Mouse (Mus musculus): ENCODE data around the gene Cadm2.

DNA sequence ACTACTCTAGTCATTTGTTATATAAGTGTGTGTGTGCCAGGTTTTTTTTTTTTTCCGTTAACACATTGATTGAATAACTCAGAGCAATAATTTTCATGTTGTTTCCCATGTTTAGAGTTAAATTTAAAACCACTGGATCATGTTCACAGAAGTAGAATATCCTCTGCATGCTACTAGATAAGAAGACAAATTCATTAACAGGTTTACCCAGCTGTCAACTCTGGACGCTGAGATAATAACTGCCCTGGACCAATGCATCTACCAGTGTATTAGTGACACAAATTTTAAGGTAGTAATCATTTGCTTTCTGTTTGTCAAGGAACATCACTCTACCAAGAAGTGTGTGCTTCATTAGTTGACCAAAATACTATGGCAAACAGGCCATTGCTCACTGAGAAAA is 253.0 kb downstream of the Cadm2 start:
- no peak for TF ChIP-seq CTCF (IDR thresholded peaks at IDR 0.05; ENCODE audit: extremely low read depth, insufficient read length, insufficient replicate concordance, low read depth, low read length)
- no peak for TF ChIP-seq POLR2A (IDR thresholded peaks at IDR 0.05; ENCODE audit: low read depth, low read length)

Measured in small intestine, adult 2 months (tissue).